Mouse (Mus musculus): ENCODE measurements around the gene Nsun6. TPM values are rescaled to one million over a fixed set of nuclear protein-coding genes. Genes with fewer than 3 reads are reported as not detected.
A peak's percentile ranks its signal among the peaks of the same experiment; 100 is the strongest.

Nsun6 gene
- polyA plus RNA-seq (2015; fragmentation: Nextera tagmentation; extraction: Ambion mirVana): 11.1 and 11.6 TPM in 2 replicates

- H3K27me3 ChIP-seq (ENCODE audit: insufficient read depth, low read length): no peaks in the 10 kb centered on the region
- H3K27ac ChIP-seq: peak within 1 kb of the TSS; percentile 91
- H3K4me2 ChIP-seq (ENCODE audit: low read length): peak within 1 kb of the TSS; percentile 62
- H3K9me3 ChIP-seq (replicated peaks; ENCODE audit: low read length): no peaks in the 10 kb centered on the region
- ATAC-seq (replicated peaks; ENCODE audit: low FRiP score, low read depth) (peak; percentile 99), DNase-seq (ENCODE audit: low spot score) (peak; percentile 98)
- 0 out of 2 replicates have a peak, but pooled peaks cover 6% of the 10 kb centered on the region for H3K4me1 ChIP-seq (replicated peaks; ENCODE audit: insufficient read depth, low read length)
- no peaks in the 10 kb centered on the region for H3K36me3 ChIP-seq (ENCODE audit: insufficient read depth, low read length)
- TF ChIP-seq CTCF (IDR thresholded peaks at IDR 0.05; ENCODE audit: low read depth): peak; percentile 49; the same call in 1 of the 2 replicates
- WGBS: 1% methylated on average over 75 of the region's 75 CpGs
- H3K4me3 ChIP-seq (replicated peaks; ENCODE audit: low read depth, low read length): peak within 1 kb of the TSS; percentile 89
- H3K9ac ChIP-seq (ENCODE audit: low read depth, low read length): peak within 1 kb of the TSS; percentile 92
These were observed at the start of gene Nsun6 for GRCm38 (mm10) chr2:15054945-15055637. Nsun6 (minus strand) TSS chr2:15055069.

DNA sequence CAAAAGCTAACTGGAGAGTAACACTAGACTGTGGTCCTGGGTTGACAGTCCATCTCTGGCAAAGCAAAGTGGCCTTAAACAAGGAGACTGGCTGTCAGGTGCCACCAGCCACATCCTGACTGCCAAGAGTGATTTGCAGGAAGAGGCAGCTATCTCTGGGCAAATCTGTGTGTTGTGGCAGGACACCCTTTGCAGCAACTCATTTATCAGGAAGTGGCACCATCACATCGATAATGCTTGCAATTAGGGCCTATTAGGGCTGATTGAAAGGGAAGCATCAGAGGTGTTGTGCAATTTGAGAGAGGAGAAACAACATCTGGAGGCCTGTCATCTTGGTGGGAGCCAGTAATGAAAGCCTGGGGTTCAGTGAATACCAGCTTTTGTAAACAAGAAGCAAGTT is 49.5 kb upstream of the Nsun6 start:
- H3K9ac ChIP-seq (ENCODE audit: low read depth, low read length): no peak overlapping the region
- no peaks in the 10 kb centered on the region for H3K27me3 ChIP-seq (ENCODE audit: insufficient read depth, low read length)
- ATAC-seq (replicated peaks; ENCODE audit: low FRiP score, low read depth): no peak
- WGBS: 50% methylated on average over 1 of the region's 1 CpGs
- H3K27ac ChIP-seq: no peak overlapping the region
- H3K4me2 ChIP-seq (ENCODE audit: low read length): no peak overlapping the region
- no peaks in the 10 kb centered on the region for H3K36me3 ChIP-seq (ENCODE audit: insufficient read depth, low read length)
- no peaks in the 10 kb centered on the region for H3K9me3 ChIP-seq (replicated peaks; ENCODE audit: low read length)
- no peak overlapping the region for H3K4me3 ChIP-seq (replicated peaks; ENCODE audit: low read depth, low read length)
- H3K4me1 ChIP-seq (replicated peaks; ENCODE audit: insufficient read depth, low read length): no peaks in the 10 kb centered on the region
- DNase-seq (ENCODE audit: low spot score): no peak
- no peak for TF ChIP-seq CTCF (IDR thresholded peaks at IDR 0.05; ENCODE audit: low read depth)

GRCm38 (mm10) chr2:15096514-15097090 is 41.7 kb upstream of the Nsun6 start:
- no peak overlapping the region for H3K9ac ChIP-seq (ENCODE audit: low read depth, low read length)
- TF ChIP-seq CTCF (IDR thresholded peaks at IDR 0.05; ENCODE audit: low read depth): peak; percentile 62
- DNase-seq (ENCODE audit: low spot score) (peak; percentile 65), ATAC-seq (replicated peaks; ENCODE audit: low FRiP score, low read depth) (no peak)
- no peak overlapping the region for H3K4me3 ChIP-seq (replicated peaks; ENCODE audit: low read depth, low read length)
- no peaks in the 10 kb centered on the region for H3K9me3 ChIP-seq (replicated peaks; ENCODE audit: low read length)
- no peaks in the 10 kb centered on the region for H3K4me1 ChIP-seq (replicated peaks; ENCODE audit: insufficient read depth, low read length)
- H3K27ac ChIP-seq: no peak overlapping the region
- no peak overlapping the region for H3K4me2 ChIP-seq (ENCODE audit: low read length)
- WGBS: 57% methylated on average over 3 of the region's 3 CpGs
- H3K36me3 ChIP-seq (ENCODE audit: insufficient read depth, low read length): no peaks in the 10 kb centered on the region
- H3K27me3 ChIP-seq (ENCODE audit: insufficient read depth, low read length): no peaks in the 10 kb centered on the region

DNA sequence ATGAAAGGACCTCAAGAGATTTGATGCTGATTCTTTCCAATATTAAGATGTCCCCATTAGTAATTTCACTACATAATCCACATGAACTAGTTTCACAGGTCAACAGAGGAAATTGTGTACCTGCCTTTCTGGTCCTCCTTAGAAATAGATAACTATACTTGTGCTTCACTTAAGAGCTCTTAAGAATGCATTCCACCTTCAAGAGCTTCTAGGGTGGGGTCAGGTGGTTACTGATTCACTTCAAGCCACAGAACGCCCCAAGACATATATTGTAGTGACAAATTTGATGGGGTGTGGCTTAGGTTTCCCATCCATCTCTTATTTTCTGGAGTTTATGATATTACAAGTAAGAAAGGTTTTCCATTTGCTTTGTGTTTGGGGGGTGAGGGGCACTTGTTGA is 32.4 kb upstream of the Nsun6 start:
- ATAC-seq (replicated peaks; ENCODE audit: low FRiP score, low read depth): no peak
- H3K36me3 ChIP-seq (ENCODE audit: insufficient read depth, low read length): 0 out of 2 replicates have a peak, but pooled peaks cover under 1% of the 10 kb centered on the region
- 76% methylated on average over 1 of the region's 1 CpGs for WGBS
- no peak overlapping the region for H3K27ac ChIP-seq
- DNase-seq (ENCODE audit: low spot score): no peak
- H3K4me2 ChIP-seq (ENCODE audit: low read length): no peak overlapping the region
- H3K9ac ChIP-seq (ENCODE audit: low read depth, low read length): no peak overlapping the region
- H3K4me1 ChIP-seq (replicated peaks; ENCODE audit: insufficient read depth, low read length): no peaks in the 10 kb centered on the region
- H3K27me3 ChIP-seq (ENCODE audit: insufficient read depth, low read length): no peaks in the 10 kb centered on the region
- no peaks in the 10 kb centered on the region for H3K9me3 ChIP-seq (replicated peaks; ENCODE audit: low read length)
- H3K4me3 ChIP-seq (replicated peaks; ENCODE audit: low read depth, low read length): no peak overlapping the region
- TF ChIP-seq CTCF (IDR thresholded peaks at IDR 0.05; ENCODE audit: low read depth): no peak

- no peak for ATAC-seq (replicated peaks; ENCODE audit: low FRiP score, low read depth)
- WGBS: 95% methylated on average over 2 of the region's 2 CpGs
- no peak overlapping the region for H3K27ac ChIP-seq
These were observed 28.8 kb upstream of the Nsun6 start for GRCm38 (mm10) chr2:15083702-15084101.

GRCm38 (mm10) chr2:15067091-15067490 is 12.2 kb upstream of the Nsun6 start:
- Histone ChIP-seq H3K27ac (no peak overlapping the region), H3K9me3 (replicated peaks; ENCODE audit: low read length) (no peaks in the 10 kb centered on the region), H3K9ac (ENCODE audit: low read depth, low read length) (no peak overlapping the region), H3K4me1 (replicated peaks; ENCODE audit: insufficient read depth, low read length) (0 out of 2 replicates have a peak, but pooled peaks cover 5% of the 10 kb centered on the region), H3K36me3 (ENCODE audit: insufficient read depth, low read length) (0 out of 2 replicates have a peak, but pooled peaks cover 21% of the 10 kb centered on the region), H3K27me3 (ENCODE audit: insufficient read depth, low read length) (no peaks in the 10 kb centered on the region), H3K4me3 (replicated peaks; ENCODE audit: low read depth, low read length) (no peak overlapping the region), H3K4me2 (ENCODE audit: low read length) (no peak overlapping the region)
- no peak for TF ChIP-seq CTCF (IDR thresholded peaks at IDR 0.05; ENCODE audit: low read depth)
- ATAC-seq (replicated peaks; ENCODE audit: low FRiP score, low read depth) (no peak), DNase-seq (ENCODE audit: low spot score) (no peak)
- WGBS: 70% methylated on average over 5 of the region's 5 CpGs

More at GRCm38 (mm10) chr2:15083702-15084101, 28.8 kb upstream of the Nsun6 start:
- Histone ChIP-seq H3K9ac (ENCODE audit: low read depth, low read length) (no peak overlapping the region), H3K4me3 (replicated peaks; ENCODE audit: low read depth, low read length) (no peak overlapping the region), H3K27me3 (ENCODE audit: insufficient read depth, low read length) (no peaks in the 10 kb centered on the region), H3K4me1 (replicated peaks; ENCODE audit: insufficient read depth, low read length) (no peaks in the 10 kb centered on the region), H3K36me3 (ENCODE audit: insufficient read depth, low read length) (peaks cover 9% of the 10 kb centered on the region; the same call in 1 of the 2 replicates), H3K4me2 (ENCODE audit: low read length) (no peak overlapping the region), H3K9me3 (replicated peaks; ENCODE audit: low read length) (no peaks in the 10 kb centered on the region)
- no peak for TF ChIP-seq CTCF (IDR thresholded peaks at IDR 0.05; ENCODE audit: low read depth)
- no peak for DNase-seq (ENCODE audit: low spot score)

Measured in kidney, postnatal 0 days (tissue).